Mouse (Mus musculus) gastrocnemius, adult 2 months (tissue): Measurements from ENCODE around the gene Upf3a. TPM values are rescaled to one million over a fixed set of nuclear protein-coding genes. Genes with fewer than 3 reads are reported as not detected.
"Not testable (repeated sequence)": the region's sequence is repeated elsewhere in the genome, so short reads cannot be mapped to it uniquely, and the experiment has no call there.

ENCODE experiments used
- DNase-seq: peaks from one replicate; pipeline ENCODE4 v3.0.0; 2022
- H3K27ac ChIP-seq: fragments of 200-600 bp; 2 replicates; pipeline ENCODE4 v1.8.1; 2022; ENCODE audit warnings: mild to moderate bottlenecking
- H3K4me3 ChIP-seq: fragments of 200-600 bp; 2 replicates; pipeline ENCODE4 v1.8.1; 2022; ENCODE audit warnings: mild to moderate bottlenecking, moderate library complexity
- CTCF ChIP-seq: fragments of 200-600 bp; IDR thresholded peaks from 2 replicates; pipeline ENCODE4 v1.8.1; 2022; ENCODE audit warnings: antibody characterized with exemption, mild to moderate bottlenecking, moderate library complexity
- intact Hi-C: fragments of 180-260 bp; cut with DNase I; formaldehyde crosslinking; loops from one replicate; pipeline ENCODE4 v1.15.1; 2025
- long read RNA-seq, 2 experiments: library from polyadenylated mRNA; stranded (forward); transcript quantifications; one replicate each; pipeline ENCODE4 v2.0.0; 2021
- total RNA-seq, 2 experiments: library from RNA; stranded (reverse); gene quantifications; 2 replicates each; pipeline ENCODE4 v1.2.3; 2021

The Upf3a gene
- 10 to 100 TPM in 1 of 2 experiments, 1 to 10 TPM in 1; 8.8 to 10.1 TPM for total RNA-seq
- long read RNA-seq, experiment 1, transcript Upf3a-201 (9 exons, 2,057 nt), result major isoform, 19 of 22 reads
- long read RNA-seq, experiment 1, partial matches to known transcripts, result 0 of 22 reads
- long read RNA-seq, experiment 1, other reads (novel, unspliced or antisense), result 2 of 22 reads
- long read RNA-seq, experiment 2, transcript Upf3a-201 (9 exons, 2,057 nt), result major isoform, 23 of 24 reads
- long read RNA-seq, experiment 2, partial matches to known transcripts, result 0 of 24 reads
- long read RNA-seq, experiment 2, other reads (novel, unspliced or antisense), result 0 of 24 reads

DNA sequence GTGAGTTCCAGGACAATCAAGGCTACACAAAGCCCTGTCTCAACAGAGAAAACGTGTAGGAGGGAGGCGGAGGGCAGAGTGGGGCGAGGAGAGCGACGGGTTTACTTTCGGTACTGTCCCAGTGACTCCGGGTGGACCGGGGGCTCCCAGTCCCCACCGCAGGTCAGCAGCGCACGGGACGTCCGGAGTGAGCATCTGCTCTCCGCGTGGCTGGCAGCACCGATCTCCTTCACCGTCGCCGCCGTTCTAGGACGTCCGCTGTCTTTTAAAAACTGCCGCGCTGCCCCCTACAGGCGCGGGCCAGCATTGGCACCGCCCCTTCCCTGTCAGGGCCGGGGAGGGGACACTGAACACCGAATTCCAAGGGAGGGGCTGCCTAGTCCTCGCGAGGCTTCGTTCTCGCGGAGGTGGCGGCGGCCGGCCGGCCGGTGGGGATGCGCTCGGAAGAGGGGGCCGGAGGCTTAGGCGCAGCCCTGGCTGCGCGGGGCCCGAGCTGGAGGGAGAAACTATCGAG is at the start of gene Upf3a:
Upf3a (plus strand) TSS at position 366 of the 514 bp plus-strand sequence.
- Histone ChIP-seq H3K4me3 (peak within 1 kb of the TSS; percentile 77), H3K27ac (peak within 1 kb of the TSS; percentile 99)
- peak; percentile 96 for DNase-seq
- intact Hi-C loops, result loop anchor here (2.0 to 5.0 kb wide), 3 partner anchors 27 to 102 kb away; partner anchors contain the start of gene Champ1
- TF ChIP-seq CTCF, result peak; percentile 86

DNA sequence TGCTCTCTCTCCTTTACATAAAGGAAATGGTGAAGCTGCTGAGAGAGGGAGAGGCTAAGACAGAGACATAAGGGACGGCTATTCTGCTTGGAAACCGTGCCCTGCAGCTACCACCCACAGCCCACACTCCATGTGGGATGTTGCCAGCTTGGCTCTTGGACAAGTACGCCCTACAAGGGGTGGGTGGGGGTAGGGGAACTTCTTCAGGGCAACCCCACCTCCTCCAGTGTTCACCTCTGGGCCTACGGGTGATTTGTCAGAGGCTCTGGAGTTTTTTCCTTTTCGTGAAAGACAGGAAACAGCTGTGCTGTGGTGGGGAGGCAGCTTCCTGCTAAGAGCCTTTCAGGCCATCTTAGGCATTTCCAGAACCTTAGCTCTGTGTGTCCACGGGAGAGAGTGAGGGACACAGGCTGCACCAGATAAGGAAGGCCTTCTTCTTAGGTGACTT is 45.1 kb upstream of the Upf3a start:
- peak; percentile 32 for DNase-seq
- no peak overlapping the region for H3K4me3 ChIP-seq
- peak overlapping the region; percentile 62 for H3K27ac ChIP-seq
- no peak for TF ChIP-seq CTCF
- intact Hi-C loops, result no loop called here

DNA sequence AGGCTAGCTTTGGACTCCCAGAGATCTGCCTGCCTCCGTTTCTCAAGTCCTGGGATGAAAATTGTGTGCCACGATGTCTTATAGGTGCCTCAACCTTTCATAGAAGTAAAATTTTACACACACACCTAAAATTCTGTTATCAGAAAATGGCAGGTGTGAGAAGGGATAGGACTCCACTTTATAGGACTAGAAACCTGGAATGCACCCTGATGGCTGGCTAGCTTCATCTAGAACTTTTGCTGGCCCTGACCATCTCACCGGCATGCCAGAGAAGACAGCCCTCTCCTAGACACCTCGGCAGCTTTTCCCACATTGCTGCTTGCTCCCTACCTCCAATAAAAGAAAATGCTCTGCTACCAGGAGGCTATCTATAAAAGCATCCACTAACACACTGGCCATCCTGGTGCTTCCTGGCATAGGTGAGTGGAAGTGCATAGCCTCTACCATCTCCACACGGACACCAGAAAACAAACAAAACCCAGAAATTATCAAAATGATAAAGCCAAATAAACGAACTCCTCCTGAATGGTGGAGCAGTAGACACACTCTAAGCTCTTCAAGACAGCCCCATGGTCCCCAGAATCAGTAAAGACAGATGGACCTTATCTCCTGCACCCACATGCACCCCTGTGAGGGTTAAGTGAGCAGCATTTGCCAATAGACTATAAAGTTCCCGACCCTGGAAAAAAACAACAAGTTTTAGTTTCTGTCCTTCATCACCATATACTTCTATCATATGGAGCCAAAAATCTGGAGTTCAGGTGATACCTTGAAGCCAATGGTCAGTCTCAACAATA is 44.4 kb upstream of the Upf3a start:
- no peak for DNase-seq
- intact Hi-C loops, result no loop called here

DNA sequence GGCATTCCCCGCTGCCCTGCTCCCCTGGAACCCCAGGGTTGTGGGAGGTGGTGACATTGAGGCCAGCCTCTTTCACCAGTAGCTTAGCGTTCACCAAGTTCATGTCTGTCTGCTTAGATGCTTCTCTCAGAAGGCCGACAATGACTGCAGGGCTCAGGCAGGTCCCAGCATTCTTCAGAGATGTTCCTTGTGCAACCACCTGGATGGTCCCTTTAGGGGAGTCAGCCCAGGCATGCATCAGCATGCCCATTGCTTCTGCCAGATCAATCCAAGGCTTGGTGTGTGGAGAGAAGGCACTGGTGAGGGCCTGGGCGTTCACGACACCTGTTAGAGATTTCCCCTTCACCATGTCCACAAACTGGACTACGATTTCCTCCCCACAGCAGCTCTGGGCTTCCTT is 39.2 kb upstream of the Upf3a start:
- intact Hi-C loops, DNase-seq, H3K27ac ChIP-seq, H3K4me3 ChIP-seq: not testable (repeated sequence)

More for the DNA sequence above, 44.4 kb upstream of the Upf3a start:
- no peak overlapping the region for H3K4me3 ChIP-seq
- H3K27ac ChIP-seq, result peak overlapping the region; percentile 62
- TF ChIP-seq CTCF, result no peak

DNA sequence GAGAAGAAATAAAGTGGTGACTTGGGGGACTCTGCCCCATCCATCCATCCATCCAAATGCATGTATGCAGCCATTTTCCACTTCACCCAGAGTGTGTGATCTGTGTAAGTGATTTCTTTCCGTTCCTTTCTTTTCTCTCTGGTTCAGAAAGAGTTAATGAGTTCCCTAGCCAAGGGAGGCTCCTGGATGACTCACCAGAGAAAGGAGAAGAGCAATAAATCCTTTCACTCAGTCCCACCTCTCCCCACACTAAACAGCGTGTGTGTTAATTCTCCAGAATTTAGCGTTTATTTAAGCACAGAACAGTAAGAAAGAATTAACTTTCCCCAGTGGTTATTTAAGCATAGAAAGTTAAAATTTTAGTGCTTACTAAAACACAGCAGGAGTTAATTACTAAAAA is 37.8 kb upstream of the Upf3a start:
- Histone ChIP-seq H3K27ac (no peak overlapping the region), H3K4me3 (no peak overlapping the region)
- no peak for DNase-seq
- no peak for TF ChIP-seq CTCF
- intact Hi-C loops, result no loop called here

DNA sequence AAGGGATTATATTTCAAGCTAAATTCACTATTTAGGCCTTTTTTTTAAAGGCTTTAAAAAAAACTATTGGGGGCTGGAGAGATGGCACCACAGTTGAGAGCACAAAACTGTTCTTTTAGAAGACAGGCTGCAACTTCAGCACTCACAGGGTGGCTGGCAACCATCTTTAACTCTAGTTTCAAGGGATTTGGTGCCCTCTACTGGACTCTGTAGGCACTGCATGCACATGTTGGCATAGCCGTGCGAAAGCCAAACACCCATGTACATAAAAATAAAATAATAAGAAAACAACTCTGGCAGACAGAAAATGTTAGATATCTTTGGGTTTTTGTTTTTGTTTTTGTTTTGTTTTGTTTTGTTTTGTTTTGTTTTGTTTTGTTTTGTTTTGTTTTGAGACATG is 31.7 kb upstream of the Upf3a start:
- peak; percentile 93 for TF ChIP-seq CTCF
- peak; percentile 85 for DNase-seq
- intact Hi-C loops, result loop anchor here (1.0 to 2.0 kb wide), 3 partner anchors 202 to 341 kb away; no protein-coding TSS in a partner anchor
- Histone ChIP-seq H3K27ac (no peak overlapping the region), H3K4me3 (no peak overlapping the region)

DNA sequence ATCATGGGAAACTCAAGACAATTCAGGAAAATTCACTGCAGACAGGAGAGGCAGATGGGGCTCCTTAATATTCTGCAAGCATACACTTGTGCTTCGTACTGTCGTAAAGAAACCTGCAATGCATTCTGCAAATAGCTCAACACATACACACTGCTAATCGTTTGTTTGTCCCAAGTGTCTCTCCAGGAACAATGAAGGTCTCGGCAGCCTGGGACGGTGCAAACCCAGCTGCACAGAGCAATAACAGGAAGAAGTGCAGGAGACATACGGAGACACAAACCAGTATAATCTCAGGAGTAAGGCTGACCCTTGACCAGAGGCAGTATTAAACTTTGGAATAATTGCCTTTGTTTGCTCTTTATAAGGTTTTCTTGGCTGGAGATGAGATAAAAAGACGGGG is 28.9 kb upstream of the Upf3a start:
- no peak overlapping the region for H3K27ac ChIP-seq
- no peak overlapping the region; the same call in 1 of the 2 replicates for H3K4me3 ChIP-seq
- TF ChIP-seq CTCF, result no peak
- DNase-seq, result no peak
- intact Hi-C loops, result no loop called here

DNA sequence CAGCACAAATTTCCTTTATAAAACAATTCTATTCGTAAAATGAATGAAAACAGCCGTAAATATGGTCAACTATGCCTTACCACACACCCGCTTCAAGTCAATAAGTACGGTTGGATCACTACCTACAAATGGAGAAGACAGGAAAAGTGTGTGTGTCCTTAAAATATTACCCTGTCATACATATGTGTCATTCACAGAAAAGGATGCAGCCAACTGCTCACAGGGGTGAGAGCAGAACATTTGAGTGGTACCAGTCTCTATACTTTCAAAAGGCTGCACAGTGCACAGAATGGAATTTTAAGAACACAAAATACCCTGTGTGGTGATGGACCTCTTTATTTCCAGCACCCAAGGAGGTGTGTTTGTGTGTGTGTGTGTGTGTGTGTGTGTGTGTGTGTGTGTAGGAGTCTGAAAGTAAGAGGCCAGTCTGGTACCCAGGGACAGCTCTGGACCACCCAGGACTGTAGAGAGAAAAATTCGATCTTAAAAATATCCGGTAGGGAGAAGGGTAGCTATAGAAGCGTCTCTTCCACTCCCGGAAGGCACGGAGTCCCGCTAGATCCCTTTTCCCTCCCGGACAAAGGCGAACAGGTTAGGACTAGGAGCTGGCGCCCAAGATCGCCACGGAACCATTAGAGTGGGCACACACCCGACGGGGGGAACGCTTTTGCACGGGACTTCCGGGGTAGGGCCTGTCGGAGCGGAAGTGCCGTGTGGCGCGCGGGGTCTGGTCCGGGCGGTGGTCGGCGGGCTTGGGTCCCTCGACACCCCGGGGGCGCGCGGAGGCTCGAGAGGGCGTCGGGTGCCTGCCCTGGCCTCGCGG is 28.2 kb upstream of the Upf3a start, which contains the start of gene Cdc16:
Cdc16 (plus strand) TSS at position 695 of the 823 bp plus-strand sequence.
- Histone ChIP-seq H3K27ac (peak within 1 kb of the TSS; percentile 95), H3K4me3 (peak within 1 kb of the TSS; percentile 85)
- DNase-seq, result peak; percentile 93
- 0 out of 2 replicates have a peak, but pooled peaks have one; percentile 6 for TF ChIP-seq CTCF
- intact Hi-C loops, result no loop called here

DNA sequence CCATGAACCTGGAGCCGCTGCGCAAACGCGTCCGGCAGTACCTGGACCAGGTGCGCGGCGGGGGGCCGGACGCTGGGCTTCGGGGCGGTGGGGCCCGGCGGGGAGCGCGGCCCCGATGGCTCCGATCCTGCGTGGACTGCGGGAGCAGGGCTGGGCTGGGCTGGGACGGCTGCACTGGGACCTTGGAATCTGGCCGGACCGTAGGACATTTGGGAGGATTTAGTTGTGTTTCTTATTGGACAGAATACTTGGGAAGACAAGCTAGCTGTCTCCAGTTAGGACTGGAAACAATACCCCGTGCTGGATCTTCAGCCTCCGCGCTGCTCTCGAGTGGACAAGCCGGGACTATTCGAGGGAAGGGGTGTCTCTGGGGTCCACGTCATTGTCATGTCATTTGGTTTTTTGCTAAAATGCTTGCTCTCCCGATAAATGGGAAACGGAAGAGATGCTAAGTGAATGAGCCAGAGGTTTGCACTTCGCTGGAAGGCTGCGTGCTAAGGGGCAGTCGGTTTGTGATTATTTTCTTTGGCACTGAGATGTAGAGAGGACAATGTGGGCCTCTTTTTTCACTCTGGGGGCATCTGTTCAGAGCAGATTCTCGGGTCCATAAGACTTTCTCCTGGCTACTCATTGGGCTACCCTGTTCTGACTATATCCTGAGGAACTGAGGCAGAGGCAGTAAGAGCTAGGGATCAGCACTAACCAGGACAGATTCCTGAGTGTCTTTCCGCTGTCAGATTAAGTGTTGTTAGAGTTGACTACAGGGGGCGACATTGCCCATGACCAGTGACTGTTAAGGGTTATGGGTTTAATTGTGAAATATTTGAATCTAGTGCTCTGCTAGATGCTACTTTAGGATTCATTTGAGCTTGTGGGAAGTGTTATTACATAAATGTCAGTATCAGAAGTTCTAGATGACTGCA is 27.3 kb upstream of the Upf3a start:
- peak; percentile 38 for DNase-seq
- Histone ChIP-seq H3K27ac (peak overlapping the region; percentile 95), H3K4me3 (peak overlapping the region; percentile 85)
- intact Hi-C loops, result loop anchor here (2.0 kb wide), 1 partner anchor 27 kb away; the partner anchor contains the start of gene Upf3a
- TF ChIP-seq CTCF, result peak; percentile 66

DNA sequence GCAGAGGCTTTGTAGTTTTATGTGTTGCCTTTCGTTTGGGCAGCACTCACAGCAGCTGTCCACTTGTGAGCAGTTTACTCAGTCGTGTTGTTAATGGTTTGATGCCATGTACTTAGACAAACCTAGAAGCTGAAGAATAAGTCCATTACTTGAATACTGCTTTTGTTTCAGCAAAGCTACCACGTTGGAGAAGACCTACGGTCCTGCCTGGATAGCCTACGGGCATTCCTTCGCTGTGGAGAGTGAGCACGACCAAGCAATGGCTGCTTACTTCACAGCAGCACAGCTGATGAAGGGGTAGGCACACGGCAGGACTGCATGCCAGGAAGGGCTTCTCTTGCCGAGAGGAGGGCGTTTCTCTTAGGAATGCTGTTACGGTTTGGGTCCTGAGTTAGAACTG is 16.2 kb upstream of the Upf3a start:
- no peak for TF ChIP-seq CTCF
- Histone ChIP-seq H3K27ac (no peak overlapping the region), H3K4me3 (no peak overlapping the region)
- intact Hi-C loops, result no loop called here
- DNase-seq, result no peak

DNA sequence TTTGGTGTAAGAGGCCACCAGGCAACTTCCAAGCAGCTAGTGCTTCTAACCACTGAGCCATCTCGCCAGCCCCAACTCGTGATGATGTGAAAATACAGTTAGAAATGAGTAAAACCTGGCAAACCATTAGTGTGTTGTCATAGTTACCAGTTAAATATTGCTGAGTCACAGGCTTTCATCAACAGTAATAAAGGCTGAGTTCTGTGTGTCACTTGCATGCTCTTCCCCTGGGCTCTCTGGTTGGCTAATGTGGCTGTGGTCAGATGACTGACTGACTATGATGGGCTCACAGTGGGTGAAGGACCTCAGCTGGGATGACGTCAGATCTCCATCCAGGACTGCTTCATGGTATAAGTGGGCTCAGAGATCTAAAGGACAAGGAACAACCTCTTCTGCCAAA is 4.9 kb upstream of the Upf3a start:
- intact Hi-C loops, result no loop called here

More for the DNA sequence above, 4.9 kb upstream of the Upf3a start:
- Histone ChIP-seq H3K27ac (no peak overlapping the region), H3K4me3 (no peak overlapping the region)
- no peak for TF ChIP-seq CTCF
- no peak for DNase-seq
